7 mouse cellular contexts compared by ENCODE assay signal in genomic region chr12:49383521-49384133, GRCm38 (mm10). TPM values are rescaled to one million over a fixed set of nuclear protein-coding genes. Genes with fewer than 3 reads are reported as not detected.
A peak's percentile ranks its signal among the peaks of the same experiment; 100 is the strongest.
DNase-seq lines count a peak whose midpoint lies in the region; ATAC-seq lines count a peak whose summit lies in the region.

No protein-coding gene starts in this region.

- H3K4me2 ChIP-seq in neural tube, embryonic 11.5 days (ENCODE audit: low read depth) = peak overlapping the region; percentile 36

- H3K9ac ChIP-seq in neural tube, embryonic 11.5 days (ENCODE audit: low read length) = no peak overlapping the region

- H3K27me3 ChIP-seq in neural tube, embryonic 11.5 days (ENCODE audit: control insufficient read depth, insufficient read depth, low read length) = peaks cover 87% of the 10 kb centered on the region

- ATAC-seq in neural tube, embryonic 11.5 days (ENCODE audit: insufficient read depth, low FRiP score, low TSS enrichment) = peak; percentile 85

- H3K4me3 ChIP-seq in neural tube, embryonic 11.5 days (ENCODE audit: low read depth, low read length) = peak overlapping the region; percentile 32

- no peak overlapping the region for H3K27ac ChIP-seq in neural tube, embryonic 11.5 days (ENCODE audit: low read depth, low read length)

- no peaks in the 10 kb centered on the region for H3K9me3 ChIP-seq in neural tube, embryonic 11.5 days (ENCODE audit: control insufficient read depth, low read length)

- peak; percentile 77 for DNase-seq in ES-CJ7 (ENCODE audit: low read depth, low spot score)
- peak; percentile 63 for DNase-seq in Muller cell, postnatal 12 days (ENCODE audit: inconsistent ontology term)
- peak; percentile 87 to 93 for DNase-seq in frontal cortex, adult 2 months (ENCODE audit: extremely low spot score in 1 of 2, low spot score in 1 of 2)
- DNase-seq in left cerebral cortex, adult 9 months (ENCODE audit: low spot score in 2 of 2) = peak; percentile 89 to 90
- DNase-seq in neural tube, embryonic 11.5 days (ENCODE audit: low spot score) = peak; percentile 62
- DNase-seq in urinary bladder, postnatal 10 days (ENCODE audit: low spot score) = no peak
- DNase-seq in kidney, adult 9 months = no peak

- H3K36me3 ChIP-seq in neural tube, embryonic 11.5 days (ENCODE audit: control insufficient read depth, insufficient read depth, low read length) = no peaks in the 10 kb centered on the region

- H3K4me1 ChIP-seq in neural tube, embryonic 11.5 days (ENCODE audit: control insufficient read depth, insufficient read depth, low read length) = no peaks in the 10 kb centered on the region

- WGBS in neural tube, embryonic 11.5 days = under 1% methylated on average over 43 of the region's 67 CpGs

RNA-seq across cellular contexts. Expression of gene Foxg1, which starts 1.2 kb away (rescaled TPM):
- 68.4 and 69.9 TPM in 2 replicates for polyA plus RNA-seq in frontal cortex, adult 2 months (2012; rRNA removed)
- polyA plus RNA-seq in neural tube, embryonic 11.5 days (2014; fragmentation: Nextera tagmentation; extraction: Ambion mirVana) = 0.86 and 1.2 TPM in 2 replicates

RNA-seq across cellular contexts. Expression of gene Gm43517, which starts 1.3 kb away (rescaled TPM):
- 1.6 and 1.7 TPM in 2 replicates for polyA plus RNA-seq in frontal cortex, adult 2 months (2012; rRNA removed)
- polyA plus RNA-seq in neural tube, embryonic 11.5 days (2014; fragmentation: Nextera tagmentation; extraction: Ambion mirVana) = not detected in 2 replicates

Comparison
In these comparisons a context has a peak if more than half of its experiments do, and no peak if none do; other contexts are left out.
1. DNase-seq: peak in ES-CJ7 (single experiment), Muller cell, postnatal 12 days (single experiment), frontal cortex, adult 2 months (2 of 2), left cerebral cortex, adult 9 months (2 of 2) and neural tube, embryonic 11.5 days (single experiment); none in urinary bladder, postnatal 10 days (single experiment) and kidney, adult 9 months (single experiment).
2. RNA of gene Foxg1, which starts 1.2 kb away (polyA plus RNA-seq): 68.4 to 69.9 TPM in frontal cortex, adult 2 months; 0.86 to 1.2 TPM in neural tube, embryonic 11.5 days; every median in the first group is over 10 times any median in the second.